ENCODE assay signal across 31 mouse cellular contexts in the genomic region with DNA sequence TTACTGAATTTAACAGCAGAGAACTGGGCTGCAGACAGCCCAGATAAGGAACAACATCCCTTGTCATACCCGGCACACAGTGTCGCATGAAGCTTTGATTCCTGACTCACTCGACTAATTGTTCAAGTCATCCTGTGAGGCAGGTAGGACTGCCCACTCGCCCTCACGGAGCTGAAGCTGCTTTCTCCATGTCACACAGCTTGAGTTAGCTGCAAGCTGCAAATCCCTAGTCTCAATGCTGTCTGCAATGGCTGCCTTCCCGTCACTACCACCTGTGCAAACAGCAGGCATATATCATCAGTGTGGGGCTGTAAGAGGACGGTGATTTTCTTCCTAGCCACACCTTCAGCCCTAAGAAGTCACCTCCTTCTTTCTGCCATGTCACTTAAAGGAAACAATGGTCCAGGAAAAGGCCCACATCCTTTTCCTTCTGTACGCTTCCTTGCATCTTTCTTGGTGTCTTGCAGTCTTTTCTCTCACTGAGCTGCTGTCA. TPM values are rescaled to one million over a fixed set of nuclear protein-coding genes. Genes with fewer than 3 reads are reported as not detected.
A peak's percentile ranks its signal among the peaks of the same experiment; 100 is the strongest.
DNase-seq lines count a peak whose midpoint lies in the region; ATAC-seq lines count a peak whose summit lies in the region.
"Had no signal": no experiment of that assay in that cellular context is flagged by ENCODE, and none has a peak within 500 bp of the region (broad histone marks: within the 10 kb centered on the region; RNA-seq: fewer than 3 reads in every experiment).

No protein-coding gene starts in this region.

- H3K4me2 ChIP-seq in heart, embryonic 12.5 days, result 0 out of 2 replicates have a peak overlapping the region, but pooled peaks have one; percentile 18
- peak overlapping the region; percentile 0; the same call in 1 of the 2 replicates for H3K4me2 ChIP-seq in kidney, embryonic 15.5 days
- H3K4me2 ChIP-seq in intestine, embryonic 14.5 days (ENCODE audit: low read length), result peak overlapping the region; percentile 2; the same call in 1 of the 2 replicates
- H3K4me2 ChIP-seq in stomach, embryonic 14.5 days (replicated peaks; ENCODE audit: low read depth, low read length), result peak overlapping the region; percentile 6
- H3K4me2 ChIP-seq: embryonic facial prominence, embryonic 12.5 days; forebrain, embryonic 15.5 days; limb, embryonic 15.5 days; liver, embryonic 13.5 days had no signal

- ATAC-seq in heart, embryonic 12.5 days (ENCODE audit: insufficient number of reproducible peaks, low FRiP score), result no peak
- no peak for ATAC-seq in kidney, embryonic 15.5 days (replicated peaks; ENCODE audit: low FRiP score)
- ATAC-seq in intestine, embryonic 14.5 days (replicated peaks; ENCODE audit: low FRiP score, low TSS enrichment, low read depth), result peak; percentile 33; the same call in 1 of the 2 replicates
- no peak for ATAC-seq in stomach, embryonic 14.5 days (ENCODE audit: insufficient number of reproducible peaks, insufficient read depth, low FRiP score, low read depth)
- ATAC-seq: forebrain, embryonic 15.5 days; hindbrain, embryonic 16.5 days; midbrain, embryonic 16.5 days had no signal

- no peak overlapping the region for H3K4me3 ChIP-seq in heart, embryonic 12.5 days
- no peak overlapping the region for H3K4me3 ChIP-seq in kidney, embryonic 15.5 days (replicated peaks)
- H3K4me3 ChIP-seq in intestine, embryonic 14.5 days (ENCODE audit: low read depth, low read length), result no peak overlapping the region
- no peak overlapping the region for H3K4me3 ChIP-seq in stomach, embryonic 14.5 days (ENCODE audit: low read depth, low read length)
- H3K4me3 ChIP-seq: embryonic facial prominence, embryonic 12.5 days; forebrain, embryonic 15.5 days; gastrocnemius, adult 2 months; heart, adult 2 months; limb, embryonic 10.5 days; limb, embryonic 15.5 days; liver, embryonic 13.5 days had no signal

- no peaks in the 10 kb centered on the region for H3K27me3 ChIP-seq in heart, embryonic 12.5 days (replicated peaks)
- H3K27me3 ChIP-seq in kidney, embryonic 15.5 days, result peaks cover 8% of the 10 kb centered on the region; the same call in 1 of the 2 replicates
- H3K27me3 ChIP-seq in intestine, embryonic 14.5 days (replicated peaks; ENCODE audit: control insufficient read depth, insufficient read depth, low read length), result no peaks in the 10 kb centered on the region
- H3K27me3 ChIP-seq in stomach, embryonic 14.5 days (ENCODE audit: control insufficient read depth, insufficient read depth, low read length), result no peaks in the 10 kb centered on the region
- H3K27me3 ChIP-seq: embryonic facial prominence, embryonic 12.5 days; forebrain, embryonic 15.5 days; limb, embryonic 15.5 days had no signal

- no peaks in the 10 kb centered on the region for H3K36me3 ChIP-seq in heart, embryonic 12.5 days
- no peaks in the 10 kb centered on the region for H3K36me3 ChIP-seq in kidney, embryonic 15.5 days
- H3K36me3 ChIP-seq in intestine, embryonic 14.5 days (ENCODE audit: control insufficient read depth, insufficient read depth, low read length), result no peaks in the 10 kb centered on the region
- H3K36me3 ChIP-seq in stomach, embryonic 14.5 days (ENCODE audit: control insufficient read depth, insufficient read depth, low read length), result no peaks in the 10 kb centered on the region
- H3K36me3 ChIP-seq: embryonic facial prominence, embryonic 12.5 days; forebrain, embryonic 15.5 days; G1E; limb, embryonic 10.5 days; limb, embryonic 15.5 days; liver, embryonic 13.5 days had no signal

- no peaks in the 10 kb centered on the region for H3K9me3 ChIP-seq in heart, embryonic 12.5 days (replicated peaks)
- no peaks in the 10 kb centered on the region for H3K9me3 ChIP-seq in kidney, embryonic 15.5 days (replicated peaks)
- no peaks in the 10 kb centered on the region for H3K9me3 ChIP-seq in intestine, embryonic 14.5 days (ENCODE audit: control insufficient read depth, low read length)
- no peaks in the 10 kb centered on the region for H3K9me3 ChIP-seq in stomach, embryonic 14.5 days (ENCODE audit: control insufficient read depth, low read depth, low read length)
- H3K9me3 ChIP-seq: embryonic facial prominence, embryonic 12.5 days; forebrain, embryonic 15.5 days; G1E; limb, embryonic 10.5 days; limb, embryonic 15.5 days; liver, embryonic 13.5 days had no signal

- H3K9ac ChIP-seq in heart, embryonic 12.5 days, result no peak overlapping the region
- no peak overlapping the region for H3K9ac ChIP-seq in kidney, embryonic 15.5 days
- H3K9ac ChIP-seq in intestine, embryonic 14.5 days (ENCODE audit: low read length), result peak overlapping the region; percentile 15
- no peak overlapping the region for H3K9ac ChIP-seq in stomach, embryonic 14.5 days (replicated peaks; ENCODE audit: low read depth, low read length)
- H3K9ac ChIP-seq: embryonic facial prominence, embryonic 12.5 days; forebrain, embryonic 15.5 days; limb, embryonic 15.5 days; liver, embryonic 13.5 days had no signal

- no peak overlapping the region; the same call in 1 of the 2 replicates for H3K27ac ChIP-seq in heart, embryonic 12.5 days (ENCODE audit: poor library complexity, severe bottlenecking)
- H3K27ac ChIP-seq in kidney, embryonic 15.5 days, result no peak overlapping the region
- H3K27ac ChIP-seq in intestine, embryonic 14.5 days (ENCODE audit: low read depth), result peak overlapping the region; percentile 83
- H3K27ac ChIP-seq in stomach, embryonic 14.5 days (ENCODE audit: low read length), result peak overlapping the region; percentile 75
- H3K27ac ChIP-seq: embryonic facial prominence, embryonic 12.5 days; forebrain, embryonic 15.5 days; gastrocnemius, adult 2 months; heart, adult 2 months; limb, embryonic 10.5 days; limb, embryonic 15.5 days; liver, embryonic 13.5 days had no signal

- 43% methylated on average over 8 of the region's 8 CpGs for WGBS in heart, embryonic 12.5 days
- WGBS in kidney, embryonic 15.5 days, result 42% methylated on average over 8 of the region's 8 CpGs
- WGBS in intestine, embryonic 14.5 days, result 45% methylated on average over 8 of the region's 8 CpGs
- 45% methylated on average over 8 of the region's 8 CpGs for WGBS in stomach, embryonic 14.5 days

- no peak for DNase-seq in heart, adult 11 months
- DNase-seq in kidney, postnatal 10 days, result no peak
- peak; percentile 61 for DNase-seq in intestine, embryonic 14.5 days (ENCODE audit: low spot score)
- DNase-seq in cerebellum, adult 8-10 months, result no peak
- DNase-seq in cerebellum, postnatal 4 days (ENCODE audit: low spot score in 2 of 2), result no peak
- DNase-seq: adrenal gland, adult 8-10 months; cerebellum, adult 11-12 months; cerebellum, postnatal 25 days; gastrocnemius, adult 2 months; gastrocnemius, postnatal 36 days; heart, adult 2 months; heart, postnatal 4 days; kidney, adult 18-20 months; kidney, postnatal 4 days; liver, embryonic 13.5 days; lung, adult 18-20 months; lung, postnatal 10 days; right cerebral cortex, postnatal 25 days; thymus, adult 18-20 months; thymus, postnatal 25 days had no signal

- peaks cover 17% of the 10 kb centered on the region for H3K4me1 ChIP-seq in heart, embryonic 12.5 days (replicated peaks)
- H3K4me1 ChIP-seq in kidney, embryonic 15.5 days, result peaks cover 8% of the 10 kb centered on the region
- H3K4me1 ChIP-seq in intestine, embryonic 14.5 days (replicated peaks; ENCODE audit: control insufficient read depth, insufficient read depth, low read length), result 0 out of 2 replicates have a peak, but pooled peaks cover 7% of the 10 kb centered on the region
- no peaks in the 10 kb centered on the region for H3K4me1 ChIP-seq in stomach, embryonic 14.5 days (ENCODE audit: control insufficient read depth, insufficient read depth, low read length)
- H3K4me1 ChIP-seq: embryonic facial prominence, embryonic 12.5 days had no signal

RNA-seq across cellular contexts. Expression of gene Fam57a, which starts 17.6 kb away (rescaled TPM):
- polyA plus RNA-seq in heart, embryonic 12.5 days (2016; fragmentation: Nextera tagmentation; extraction: Ambion mirVana), result 28.3 and 28.7 TPM in 2 replicates
- 27.0 and 29.0 TPM in 2 replicates for polyA plus RNA-seq in kidney, embryonic 15.5 days (2015; fragmentation: Nextera tagmentation; extraction: Ambion mirVana)
- 114 and 117 TPM in 2 replicates for polyA plus RNA-seq in intestine, embryonic 14.5 days (2014; fragmentation: Nextera tagmentation; extraction: Ambion mirVana)
- polyA plus RNA-seq in stomach, embryonic 14.5 days (2014; fragmentation: Nextera tagmentation; extraction: Ambion mirVana), result 73.3 and 80.6 TPM in 2 replicates

RNA-seq across cellular contexts. Expression of gene Vps53, which starts 17.6 kb away (rescaled TPM):
- 32.2 and 34.2 TPM in 2 replicates for polyA plus RNA-seq in heart, embryonic 12.5 days (2016; fragmentation: Nextera tagmentation; extraction: Ambion mirVana)
- polyA plus RNA-seq in kidney, embryonic 15.5 days (2015; fragmentation: Nextera tagmentation; extraction: Ambion mirVana), result 36.6 and 41.7 TPM in 2 replicates
- 42.5 and 45.7 TPM in 2 replicates for polyA plus RNA-seq in intestine, embryonic 14.5 days (2014; fragmentation: Nextera tagmentation; extraction: Ambion mirVana)
- polyA plus RNA-seq in stomach, embryonic 14.5 days (2014; fragmentation: Nextera tagmentation; extraction: Ambion mirVana), result 39.2 and 41.7 TPM in 2 replicates

RNA-seq across cellular contexts. Expression of gene Dbil5, which starts 20.4 kb away (rescaled TPM):
- 0.64 and 0.72 TPM in 2 replicates for polyA plus RNA-seq in heart, embryonic 12.5 days (2016; fragmentation: Nextera tagmentation; extraction: Ambion mirVana)
- 0.97 and 1.5 TPM in 2 replicates for polyA plus RNA-seq in kidney, embryonic 15.5 days (2015; fragmentation: Nextera tagmentation; extraction: Ambion mirVana)
- 1.2 and 2.0 TPM in 2 replicates for polyA plus RNA-seq in intestine, embryonic 14.5 days (2014; fragmentation: Nextera tagmentation; extraction: Ambion mirVana)
- polyA plus RNA-seq in stomach, embryonic 14.5 days (2014; fragmentation: Nextera tagmentation; extraction: Ambion mirVana), result 0.49 and 1.3 TPM in 2 replicates
- polyA plus RNA-seq: forebrain, embryonic 15.5 days; neural tube, embryonic 11.5 days had no signal

RNA-seq across cellular contexts. Expression of gene Gemin4, which starts 20.4 kb away (rescaled TPM):
- polyA plus RNA-seq in heart, embryonic 12.5 days (2016; fragmentation: Nextera tagmentation; extraction: Ambion mirVana), result 19.0 and 25.7 TPM in 2 replicates
- polyA plus RNA-seq in kidney, embryonic 15.5 days (2015; fragmentation: Nextera tagmentation; extraction: Ambion mirVana), result 28.3 and 37.7 TPM in 2 replicates
- polyA plus RNA-seq in intestine, embryonic 14.5 days (2014; fragmentation: Nextera tagmentation; extraction: Ambion mirVana), result 37.5 and 42.9 TPM in 2 replicates
- 29.1 and 31.8 TPM in 2 replicates for polyA plus RNA-seq in stomach, embryonic 14.5 days (2014; fragmentation: Nextera tagmentation; extraction: Ambion mirVana)

RNA-seq across cellular contexts. Expression of gene Mrm3, which starts 46.5 kb away (rescaled TPM):
- 20.4 and 24.2 TPM in 2 replicates for polyA plus RNA-seq in heart, embryonic 12.5 days (2016; fragmentation: Nextera tagmentation; extraction: Ambion mirVana)
- 25.7 and 26.3 TPM in 2 replicates for polyA plus RNA-seq in kidney, embryonic 15.5 days (2015; fragmentation: Nextera tagmentation; extraction: Ambion mirVana)
- 29.6 and 29.9 TPM in 2 replicates for polyA plus RNA-seq in intestine, embryonic 14.5 days (2014; fragmentation: Nextera tagmentation; extraction: Ambion mirVana)
- polyA plus RNA-seq in stomach, embryonic 14.5 days (2014; fragmentation: Nextera tagmentation; extraction: Ambion mirVana), result 24.4 and 26.3 TPM in 2 replicates

Comparison
In these comparisons a context has a peak if more than half of its experiments do, and no peak if none do; other contexts are left out.
1. H3K27ac ChIP-seq: peak in intestine, embryonic 14.5 days (single experiment) and stomach, embryonic 14.5 days (single experiment); none in heart, embryonic 12.5 days (single experiment) and kidney, embryonic 15.5 days (single experiment).
2. Peak in every context shown above with its lines, with median percentiles within 50 percentile points of each other: H3K4me2 ChIP-seq.